Comparison of ENCODE assay signal across 8 mouse cellular contexts in genomic region chr14:118506591-118507146, GRCm38 (mm10).
A peak's percentile ranks its signal among the peaks of the same experiment; 100 is the strongest.
DNase-seq lines count a peak whose midpoint lies in the region; ATAC-seq and TF ChIP-seq lines count a peak whose summit lies in the region.

No protein-coding gene starts in this region.

- H3K4me1 ChIP-seq in limb, embryonic 10.5 days = peaks cover 44% of the 10 kb centered on the region
- H3K4me1 ChIP-seq in neural tube, embryonic 15.5 days = peaks cover 7% of the 10 kb centered on the region
- no peaks in the 10 kb centered on the region for H3K4me1 ChIP-seq in thymus, adult 2 months (replicated peaks; ENCODE audit: control insufficient read depth, insufficient read depth, low read length)

- 54% methylated on average over 14 of the region's 14 CpGs for WGBS in limb, embryonic 10.5 days
- 41% methylated on average over 14 of the region's 14 CpGs for WGBS in neural tube, embryonic 15.5 days
- WGBS in thymus, adult 2 months = 90% methylated on average over 14 of the region's 14 CpGs

- no peak for TF ChIP-seq POLR2A in thymus, adult 2 months (IDR thresholded peaks at IDR 0.05; ENCODE audit: control insufficient read depth, extremely low read depth, insufficient read depth, low read length, poor library complexity)

- peak; percentile 45 for ATAC-seq in neural tube, embryonic 15.5 days (ENCODE audit: low FRiP score)

- intact Hi-C loops in heart, postnatal 25 days (cut with DNase I) = loop anchor here (5.0 kb wide), 1 partner anchor 46 kb away; no protein-coding TSS in a partner anchor

- H3K27ac ChIP-seq in limb, embryonic 10.5 days = peak overlapping the region; percentile 42; the same call in 1 of the 2 replicates
- H3K27ac ChIP-seq in neural tube, embryonic 15.5 days (replicated peaks) = no peak overlapping the region
- H3K27ac ChIP-seq in thymus, adult 2 months (ENCODE audit: control insufficient read depth, insufficient read depth, low read length) = no peak overlapping the region

- H3K9ac ChIP-seq in neural tube, embryonic 15.5 days (replicated peaks) = no peak overlapping the region

- peak; percentile 32 to 65 for DNase-seq in heart, adult 18-20 months
- DNase-seq in heart, postnatal 25 days (ENCODE audit: low spot score) = no peak
- peak; percentile 34 to 54 for DNase-seq in heart, adult 9 months (ENCODE audit: low spot score in 2 of 2)
- no peak for DNase-seq in limb, embryonic 10.5 days (ENCODE audit: low spot score)
- DNase-seq in spleen, postnatal 14 days (ENCODE audit: low spot score in 2 of 2) = no peak
- DNase-seq in thymus, adult 2 months = no peak
- DNase-seq in layer of hippocampus, adult 8-10 months (ENCODE audit: low spot score in 2 of 2) = no peak

- TF ChIP-seq CTCF in thymus, adult 2 months (IDR thresholded peaks at IDR 0.05; ENCODE audit: borderline replicate concordance, control insufficient read depth, extremely low read depth, insufficient read depth, low read length, poor library complexity) = no peak

- no peak overlapping the region for H3K4me3 ChIP-seq in limb, embryonic 10.5 days
- H3K4me3 ChIP-seq in neural tube, embryonic 15.5 days (replicated peaks) = no peak overlapping the region
- H3K4me3 ChIP-seq in thymus, adult 2 months (ENCODE audit: control insufficient read depth, insufficient read depth, low read length) = no peak overlapping the region

- peaks cover 12% of the 10 kb centered on the region; the same call in 1 of the 2 replicates for H3K27me3 ChIP-seq in limb, embryonic 10.5 days (ENCODE audit: low read depth, poor library complexity, severe bottlenecking)
- H3K27me3 ChIP-seq in neural tube, embryonic 15.5 days (replicated peaks) = no peaks in the 10 kb centered on the region
- H3K27me3 ChIP-seq in thymus, adult 2 months (ENCODE audit: control insufficient read depth, insufficient read depth, low read length) = no peaks in the 10 kb centered on the region

- no peaks in the 10 kb centered on the region for H3K36me3 ChIP-seq in limb, embryonic 10.5 days
- no peaks in the 10 kb centered on the region for H3K36me3 ChIP-seq in neural tube, embryonic 15.5 days
- H3K36me3 ChIP-seq in thymus, adult 2 months (ENCODE audit: control insufficient read depth, insufficient read depth, low read length) = no peaks in the 10 kb centered on the region

- H3K4me2 ChIP-seq in neural tube, embryonic 15.5 days = peak overlapping the region; percentile 7; the same call in 1 of the 2 replicates

- no peaks in the 10 kb centered on the region for H3K9me3 ChIP-seq in limb, embryonic 10.5 days (replicated peaks)
- no peaks in the 10 kb centered on the region for H3K9me3 ChIP-seq in neural tube, embryonic 15.5 days (replicated peaks)

Comparison
In these comparisons a context has a peak if more than half of its experiments do, and no peak if none do; other contexts are left out.
1. DNase-seq: peak in heart, adult 18-20 months (2 of 2) and heart, adult 9 months (2 of 2); none in heart, postnatal 25 days (single experiment), limb, embryonic 10.5 days (single experiment), spleen, postnatal 14 days (0 of 2), thymus, adult 2 months (single experiment) and layer of hippocampus, adult 8-10 months (0 of 2).